Mouse (Mus musculus): ENCODE measurements around the gene Slamf7. TPM values are rescaled to one million over a fixed set of nuclear protein-coding genes. Genes with fewer than 3 reads are reported as not detected.

Slamf7 gene
- 1.2 and 1.6 TPM in 2 replicates for polyA plus RNA-seq (2012; rRNA removed)

DNA sequence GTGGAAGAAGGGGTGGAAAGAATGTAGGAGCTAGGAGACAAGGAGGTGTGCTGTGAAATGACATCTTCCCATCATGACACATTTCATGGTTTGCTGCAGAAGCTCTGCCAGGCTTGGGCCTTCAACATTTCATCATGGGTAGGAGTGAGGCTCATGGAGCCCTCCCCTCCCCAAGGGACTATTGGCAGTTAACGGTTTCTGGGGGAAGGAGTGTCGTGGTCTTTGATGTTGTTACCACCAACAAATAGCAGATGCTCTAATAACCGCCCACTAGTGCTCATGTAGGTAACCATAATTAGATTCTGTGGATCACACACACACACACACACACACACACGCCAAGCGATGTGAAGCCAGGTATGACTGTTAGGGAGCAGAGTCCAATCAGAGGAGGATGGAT lies at the start of gene Slamf7:
TSS of gene Slamf7 (minus strand) at position 302 of the 400 bp plus-strand sequence.
- no peaks in the 10 kb centered on the region for H3K27me3 ChIP-seq (ENCODE audit: control insufficient read depth, insufficient read depth, low read length)
- no peaks in the 10 kb centered on the region for H3K4me1 ChIP-seq (ENCODE audit: control insufficient read depth, insufficient read depth, insufficient read length, low read length)
- H3K27ac ChIP-seq (ENCODE audit: insufficient read depth, low read depth, low read length), result no peak within 1 kb of the TSS
- TF ChIP-seq POLR2A (IDR thresholded peaks at IDR 0.05; ENCODE audit: low read depth, low read length), result no peak
- TF ChIP-seq CTCF (IDR thresholded peaks at IDR 0.05; ENCODE audit: extremely low read depth, insufficient read length, insufficient replicate concordance, low read depth, low read length), result no peak
- H3K36me3 ChIP-seq (ENCODE audit: control insufficient read depth, insufficient read depth, low read length), result no peaks in the 10 kb centered on the region
- H3K4me3 ChIP-seq (ENCODE audit: low read depth, low read length), result no peak within 1 kb of the TSS
- WGBS, result 87% methylated on average over 5 of the region's 5 CpGs

GRCm38 (mm10) chr1:171698983-171699382 lies 46.1 kb upstream of the Slamf7 start:
- 20% methylated on average over 6 of the region's 6 CpGs for WGBS
- Histone ChIP-seq H3K36me3 (ENCODE audit: control insufficient read depth, insufficient read depth, low read length) (peaks cover 1% of the 10 kb centered on the region; the same call in 1 of the 2 replicates), H3K27ac (ENCODE audit: insufficient read depth, low read depth, low read length) (no peak overlapping the region), H3K4me3 (ENCODE audit: low read depth, low read length) (no peak overlapping the region), H3K27me3 (ENCODE audit: control insufficient read depth, insufficient read depth, low read length) (no peaks in the 10 kb centered on the region), H3K4me1 (ENCODE audit: control insufficient read depth, insufficient read depth, insufficient read length, low read length) (no peaks in the 10 kb centered on the region)
- TF ChIP-seq POLR2A (IDR thresholded peaks at IDR 0.05; ENCODE audit: low read depth, low read length) (no peak), CTCF (IDR thresholded peaks at IDR 0.05; ENCODE audit: extremely low read depth, insufficient read length, insufficient replicate concordance, low read depth, low read length) (peak; percentile 42; the same call in 1 of the 2 replicates)

- H3K4me3 ChIP-seq (ENCODE audit: low read depth, low read length), result no peak overlapping the region
- no peak for TF ChIP-seq CTCF (IDR thresholded peaks at IDR 0.05; ENCODE audit: extremely low read depth, insufficient read length, insufficient replicate concordance, low read depth, low read length)
- WGBS, result 64% methylated on average over 1 of the region's 1 CpGs
- no peak overlapping the region for H3K27ac ChIP-seq (ENCODE audit: insufficient read depth, low read depth, low read length)
- H3K36me3 ChIP-seq (ENCODE audit: control insufficient read depth, insufficient read depth, low read length), result no peaks in the 10 kb centered on the region
- H3K4me1 ChIP-seq (ENCODE audit: control insufficient read depth, insufficient read depth, insufficient read length, low read length), result no peaks in the 10 kb centered on the region
- H3K27me3 ChIP-seq (ENCODE audit: control insufficient read depth, insufficient read depth, low read length), result no peaks in the 10 kb centered on the region
Observed at GRCm38 (mm10) chr1:171693918-171694317, 41.1 kb upstream of the Slamf7 start.

GRCm38 (mm10) chr1:171687320-171687719 lies 34.5 kb upstream of the Slamf7 start:
- Histone ChIP-seq H3K4me1 (ENCODE audit: control insufficient read depth, insufficient read depth, insufficient read length, low read length) (no peaks in the 10 kb centered on the region), H3K27me3 (ENCODE audit: control insufficient read depth, insufficient read depth, low read length) (no peaks in the 10 kb centered on the region), H3K27ac (ENCODE audit: insufficient read depth, low read depth, low read length) (no peak overlapping the region), H3K36me3 (ENCODE audit: control insufficient read depth, insufficient read depth, low read length) (no peaks in the 10 kb centered on the region), H3K4me3 (ENCODE audit: low read depth, low read length) (no peak overlapping the region)
- WGBS, result 77% methylated on average over 4 of the region's 4 CpGs
- TF ChIP-seq CTCF (IDR thresholded peaks at IDR 0.05; ENCODE audit: extremely low read depth, insufficient read length, insufficient replicate concordance, low read depth, low read length) (no peak), POLR2A (IDR thresholded peaks at IDR 0.05; ENCODE audit: low read depth, low read length) (no peak)

- WGBS, result 78% methylated on average over 9 of the region's 9 CpGs
- Histone ChIP-seq H3K27me3 (ENCODE audit: control insufficient read depth, insufficient read depth, low read length) (no peaks in the 10 kb centered on the region), H3K36me3 (ENCODE audit: control insufficient read depth, insufficient read depth, low read length) (no peaks in the 10 kb centered on the region), H3K4me3 (ENCODE audit: low read depth, low read length) (no peak overlapping the region), H3K4me1 (ENCODE audit: control insufficient read depth, insufficient read depth, insufficient read length, low read length) (no peaks in the 10 kb centered on the region), H3K27ac (ENCODE audit: insufficient read depth, low read depth, low read length) (no peak overlapping the region)
- TF ChIP-seq POLR2A (IDR thresholded peaks at IDR 0.05; ENCODE audit: low read depth, low read length) (no peak), CTCF (IDR thresholded peaks at IDR 0.05; ENCODE audit: extremely low read depth, insufficient read length, insufficient replicate concordance, low read depth, low read length) (no peak)
Observed at GRCm38 (mm10) chr1:171684923-171685322, 32.1 kb upstream of the Slamf7 start.

DNA sequence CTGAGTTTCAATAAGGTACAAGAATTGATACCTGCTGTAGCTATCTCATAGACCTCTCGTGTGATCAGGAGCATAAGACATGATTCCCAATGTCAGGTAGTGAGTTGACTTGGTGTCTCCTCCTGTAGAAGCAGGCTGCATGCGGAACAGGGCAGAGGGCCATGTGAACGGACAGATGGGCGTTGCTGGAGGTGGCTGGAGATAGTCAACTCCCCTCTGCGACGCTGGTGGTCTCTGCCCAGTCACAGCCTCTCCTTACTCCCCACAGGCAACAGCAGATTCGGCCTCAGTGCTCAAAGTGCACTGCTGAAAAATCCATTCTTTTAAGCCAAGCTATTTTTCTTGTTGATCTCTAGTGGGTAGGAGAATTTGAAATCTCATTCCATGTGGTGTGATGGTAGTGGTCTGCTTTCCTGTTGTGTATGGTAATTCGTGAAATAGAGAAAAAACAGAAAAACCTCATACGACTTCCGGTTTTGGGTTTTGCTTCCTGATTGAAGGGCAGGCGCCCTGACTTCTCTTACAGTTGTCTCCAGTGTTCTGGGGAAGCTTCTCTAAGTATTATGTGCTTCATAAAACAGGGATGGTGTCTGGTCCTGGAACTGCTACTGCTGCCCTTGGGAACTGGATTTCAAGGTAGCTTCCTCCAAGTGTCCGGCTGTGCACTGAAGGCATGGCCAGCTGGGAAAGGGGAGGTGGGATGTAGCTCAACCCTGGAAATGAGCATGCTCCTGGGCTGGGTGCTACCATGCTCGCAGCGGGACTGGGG lies 28.9 kb upstream of the Slamf7 start, which contains the start of gene Cd48:
TSS of gene Cd48 (plus strand) at position 479 of the 769 bp plus-strand sequence.
- 74% methylated on average over 14 of the region's 14 CpGs for WGBS
- H3K27me3 ChIP-seq (ENCODE audit: control insufficient read depth, insufficient read depth, low read length), result no peaks in the 10 kb centered on the region
- H3K4me3 ChIP-seq (ENCODE audit: low read depth, low read length), result peak within 1 kb of the TSS; percentile 57
- no peaks in the 10 kb centered on the region for H3K36me3 ChIP-seq (ENCODE audit: control insufficient read depth, insufficient read depth, low read length)
- peak within 1 kb of the TSS; percentile 82 for H3K27ac ChIP-seq (ENCODE audit: insufficient read depth, low read depth, low read length)
- TF ChIP-seq CTCF (IDR thresholded peaks at IDR 0.05; ENCODE audit: extremely low read depth, insufficient read length, insufficient replicate concordance, low read depth, low read length), result no peak
- no peak for TF ChIP-seq POLR2A (IDR thresholded peaks at IDR 0.05; ENCODE audit: low read depth, low read length)
- no peaks in the 10 kb centered on the region for H3K4me1 ChIP-seq (ENCODE audit: control insufficient read depth, insufficient read depth, insufficient read length, low read length)

- H3K36me3 ChIP-seq (ENCODE audit: control insufficient read depth, insufficient read depth, low read length), result no peaks in the 10 kb centered on the region
- H3K27ac ChIP-seq (ENCODE audit: insufficient read depth, low read depth, low read length), result peak overlapping the region; percentile 82; the same call in 1 of the 2 replicates
- H3K27me3 ChIP-seq (ENCODE audit: control insufficient read depth, insufficient read depth, low read length), result no peaks in the 10 kb centered on the region
- 46% methylated on average over 7 of the region's 7 CpGs for WGBS
- H3K4me1 ChIP-seq (ENCODE audit: control insufficient read depth, insufficient read depth, insufficient read length, low read length), result no peaks in the 10 kb centered on the region
- H3K4me3 ChIP-seq (ENCODE audit: low read depth, low read length), result peak overlapping the region; percentile 22; the same call in 1 of the 2 replicates
- TF ChIP-seq POLR2A (IDR thresholded peaks at IDR 0.05; ENCODE audit: low read depth, low read length), result no peak
- TF ChIP-seq CTCF (IDR thresholded peaks at IDR 0.05; ENCODE audit: extremely low read depth, insufficient read length, insufficient replicate concordance, low read depth, low read length), result no peak
Observed at GRCm38 (mm10) chr1:171681009-171681408, 28.2 kb upstream of the Slamf7 start.
